Mouse (Mus musculus) adrenal gland, postnatal 10 days (tissue): ENCODE data around the gene Dab2. TPM values are rescaled to one million over a fixed set of nuclear protein-coding genes. Genes with fewer than 3 reads are reported as not detected.

Experiments used
- DNase-seq: peaks from one replicate; pipeline ENCODE4 v3.0.0; 2021; ENCODE audit warnings: mixed read lengths
- total RNA-seq, 2 experiments: library from RNA; stranded (reverse); gene quantifications; 2 replicates each; pipeline ENCODE4 v1.2.3; 2021

Gene Dab2
- total RNA-seq, 2 experiments from 2014 or later = 305 to 358 TPM

DNA sequence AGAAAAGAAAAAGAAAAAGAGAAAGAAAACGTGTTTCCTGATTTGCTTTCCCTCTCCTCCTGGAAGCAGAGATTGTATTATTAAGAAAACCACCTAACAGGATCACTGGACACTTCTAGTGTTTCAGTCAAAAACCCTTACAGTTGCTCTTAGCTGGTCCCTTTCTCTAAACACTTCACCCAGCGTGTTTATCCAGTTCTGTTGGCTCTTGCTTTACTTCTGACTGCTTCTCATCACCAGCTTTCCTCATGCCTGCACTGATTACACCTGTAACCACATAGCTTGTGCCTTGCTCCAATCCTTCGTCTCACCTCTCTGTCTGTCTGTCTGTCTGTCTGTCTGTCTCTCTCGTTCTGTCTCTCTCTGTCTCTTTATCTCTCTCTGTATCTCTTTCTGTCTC is 25.9 kb downstream of the Dab2 start:
- no peak for DNase-seq

DNA sequence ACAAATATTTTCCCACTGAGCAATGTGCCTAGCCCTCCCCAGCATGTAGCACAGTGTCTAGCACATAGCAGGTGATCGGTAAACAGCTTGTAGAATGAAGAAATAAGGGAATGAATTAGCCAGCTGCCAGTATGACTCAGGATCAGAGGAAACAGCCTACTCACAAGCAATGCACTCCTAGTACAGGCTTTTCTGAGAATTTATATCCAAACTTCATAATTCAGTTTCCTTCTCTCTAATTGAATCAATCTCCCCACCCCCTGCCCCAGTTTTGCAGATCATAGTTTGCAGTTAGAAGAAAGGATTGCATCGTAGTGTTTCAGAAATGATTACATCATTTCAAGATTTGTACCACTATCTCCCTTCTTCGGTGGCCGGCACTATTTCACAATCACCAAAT is 26.4 kb downstream of the Dab2 start:
- DNase-seq = no peak

DNA sequence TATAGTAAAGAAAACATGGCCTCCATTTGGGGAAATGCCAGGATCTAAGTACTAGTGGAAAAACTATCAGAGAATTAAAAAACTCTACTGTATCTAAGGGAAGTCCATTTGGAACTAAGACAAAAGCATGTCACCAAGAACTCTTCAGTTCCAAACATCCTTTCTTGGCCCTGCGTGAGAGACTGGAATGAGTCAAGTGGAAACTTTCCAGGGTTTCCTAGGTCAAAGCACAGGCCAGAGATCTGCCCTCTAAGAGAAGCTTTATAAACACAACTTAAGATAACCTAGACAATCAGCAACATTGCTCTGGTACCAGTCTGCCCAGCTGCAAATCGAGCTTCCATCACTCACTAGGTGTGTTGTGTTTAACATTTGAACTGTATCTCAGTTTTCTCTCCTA is 31.8 kb downstream of the Dab2 start:
- no peak for DNase-seq

DNA sequence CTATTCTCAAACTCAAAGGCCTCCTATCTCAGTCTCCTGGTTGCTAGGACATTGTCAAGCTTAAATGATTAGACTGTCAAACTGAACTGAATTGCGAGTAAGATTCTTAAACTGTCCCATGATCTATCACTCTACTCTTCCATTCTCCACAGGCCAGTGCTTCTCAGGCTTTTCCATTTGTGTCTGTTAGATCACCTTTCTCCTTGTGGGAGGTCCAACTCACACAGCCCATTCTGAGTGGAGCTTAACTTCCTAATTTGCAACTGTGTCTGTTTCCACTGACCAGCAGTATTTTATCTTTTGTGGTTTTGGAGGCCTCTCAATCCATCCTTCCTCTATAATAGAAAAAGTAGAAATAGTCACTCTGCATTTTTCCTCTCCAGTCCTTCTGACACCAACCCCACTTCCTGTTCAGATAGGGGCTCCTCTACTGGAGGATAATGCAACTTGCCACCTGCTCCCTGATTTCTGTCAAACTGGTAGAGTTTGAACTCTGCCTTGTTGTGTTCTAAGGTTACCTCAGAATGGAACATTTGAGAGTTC is 35.1 kb downstream of the Dab2 start:
- DNase-seq = no peak

DNA sequence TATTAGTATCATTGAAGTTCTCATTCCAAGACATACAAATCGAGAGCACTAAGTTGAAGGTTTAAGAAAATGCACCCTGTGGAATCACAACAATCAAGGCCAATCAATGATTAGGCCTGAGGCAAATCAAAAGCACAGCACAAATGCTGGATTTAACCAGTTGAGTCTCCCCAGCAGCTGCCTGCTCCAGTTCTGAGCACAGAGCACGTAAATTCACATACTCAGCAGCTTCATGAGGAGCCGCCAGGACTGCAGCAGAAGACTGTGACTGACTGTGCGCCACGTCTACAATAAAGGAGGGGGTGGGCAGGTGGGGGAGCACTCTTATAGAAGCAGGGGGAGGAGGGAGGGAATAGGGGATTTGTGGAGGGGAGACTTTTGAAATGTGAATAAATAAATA is 40.2 kb downstream of the Dab2 start:
- DNase-seq = no peak

DNA sequence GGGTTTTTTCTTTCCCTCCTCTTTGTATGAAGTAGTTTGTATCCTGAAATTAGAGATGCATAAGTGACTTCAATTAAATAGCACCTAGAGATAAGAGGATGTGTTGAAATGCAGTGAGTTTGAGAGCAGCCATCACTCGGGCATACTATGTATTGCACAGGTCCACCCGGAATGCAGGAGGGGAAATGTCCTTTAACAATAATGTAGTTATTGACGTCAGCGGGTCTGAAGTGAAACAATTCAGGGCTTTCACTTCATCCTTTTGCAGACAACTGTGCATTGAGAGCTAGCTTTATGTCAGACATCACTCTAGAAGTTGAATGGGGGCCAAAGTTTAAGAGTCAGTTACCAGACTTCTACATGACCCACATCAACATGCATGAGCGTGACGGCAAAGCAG is 40.8 kb downstream of the Dab2 start:
- DNase-seq = no peak

DNA sequence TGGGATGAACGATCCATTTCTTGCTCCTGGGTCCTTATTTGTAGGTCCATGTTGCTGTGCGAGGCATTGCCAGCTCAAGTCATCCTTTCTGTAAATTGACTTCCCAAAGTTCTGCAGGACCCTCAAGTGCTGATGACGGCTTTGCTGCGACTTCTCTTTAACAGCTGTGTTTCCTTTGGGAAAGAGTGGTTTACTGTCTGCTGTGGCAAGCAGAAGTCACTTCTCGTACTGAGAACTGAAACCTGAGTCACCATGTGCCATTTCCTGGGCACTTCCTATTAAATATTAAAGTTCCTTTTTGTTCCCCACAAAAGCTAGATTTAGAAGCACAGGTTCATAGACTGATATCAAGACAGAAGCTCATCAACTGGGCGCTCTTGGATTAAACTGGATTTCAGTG is 41.8 kb downstream of the Dab2 start:
- no peak for DNase-seq

DNA sequence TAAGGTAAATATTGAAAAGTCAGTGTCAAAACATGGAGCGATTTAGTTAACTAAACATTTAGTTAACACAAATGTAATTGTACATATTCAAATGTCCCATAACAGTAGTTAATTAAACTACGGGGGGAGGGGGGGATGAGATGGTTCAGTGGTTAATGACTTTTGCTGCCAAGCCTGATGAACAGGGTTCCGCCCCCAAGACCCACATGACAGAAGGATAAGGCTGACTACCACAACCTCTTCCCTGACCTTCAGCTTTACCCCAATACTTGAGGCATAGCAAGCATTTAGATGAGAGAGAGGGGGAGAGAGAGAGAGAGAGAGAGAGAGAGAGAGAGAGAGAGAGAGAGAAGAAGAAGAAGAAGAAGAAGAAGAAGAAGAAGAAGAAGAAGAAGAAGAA is 54.3 kb downstream of the Dab2 start:
- no peak for DNase-seq

DNA sequence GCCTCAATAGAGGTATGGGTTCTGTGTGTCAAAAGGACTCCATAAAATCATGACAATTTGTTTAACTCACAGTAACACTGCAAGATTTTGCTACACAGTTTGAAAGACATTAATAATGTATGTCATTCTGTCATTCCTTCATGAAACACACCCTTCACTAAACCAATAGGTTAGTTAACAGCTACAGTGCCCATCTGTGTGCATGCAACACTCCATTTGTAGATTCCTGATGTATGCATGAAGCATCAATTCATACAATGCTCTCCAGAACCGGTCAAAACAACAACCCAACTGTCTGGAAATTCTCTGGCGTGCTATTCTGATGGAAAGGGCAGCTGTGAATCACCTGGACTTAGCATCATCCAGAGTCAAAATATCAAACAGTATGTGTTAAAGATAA is 60.3 kb downstream of the Dab2 start:
- DNase-seq = no peak

DNA sequence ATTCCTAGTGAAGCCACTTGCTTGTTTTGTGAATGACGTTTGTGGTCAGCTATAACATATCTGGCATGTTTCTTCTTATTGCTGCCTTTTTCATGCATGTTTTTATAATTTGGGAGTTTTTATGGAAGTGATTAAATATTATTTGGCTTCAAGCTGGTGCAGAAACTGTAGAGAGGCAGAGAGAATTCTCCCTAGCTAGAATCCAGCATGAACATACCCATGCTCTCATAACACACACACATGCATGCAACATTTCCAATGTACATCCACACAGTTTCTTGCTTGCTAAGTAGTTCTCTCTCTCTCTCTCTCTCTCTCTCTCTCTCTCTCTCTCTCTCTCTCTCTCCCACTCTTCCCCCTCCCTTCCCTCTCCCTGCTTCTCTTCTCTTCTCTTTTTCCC is 70.4 kb downstream of the Dab2 start:
- no peak for DNase-seq

DNA sequence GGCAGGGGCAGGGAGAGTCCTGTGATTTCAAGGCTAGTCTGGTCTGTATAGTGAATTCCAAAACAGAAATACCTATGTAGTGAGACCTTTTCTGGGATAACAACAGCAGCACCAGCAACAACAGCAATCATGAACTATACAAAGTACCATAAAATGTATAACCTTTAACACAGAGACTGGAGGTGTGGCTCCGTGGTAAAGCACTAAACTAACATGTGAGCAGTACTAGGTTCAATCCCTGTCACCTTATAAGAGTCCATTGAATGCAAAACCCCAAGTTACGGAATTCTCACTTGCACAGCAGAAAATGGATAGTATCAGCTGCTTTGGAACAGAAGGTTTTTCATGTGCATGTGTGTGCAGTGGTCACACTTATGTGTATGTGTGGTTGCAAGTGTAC is 71.9 kb downstream of the Dab2 start:
- no peak for DNase-seq

DNA sequence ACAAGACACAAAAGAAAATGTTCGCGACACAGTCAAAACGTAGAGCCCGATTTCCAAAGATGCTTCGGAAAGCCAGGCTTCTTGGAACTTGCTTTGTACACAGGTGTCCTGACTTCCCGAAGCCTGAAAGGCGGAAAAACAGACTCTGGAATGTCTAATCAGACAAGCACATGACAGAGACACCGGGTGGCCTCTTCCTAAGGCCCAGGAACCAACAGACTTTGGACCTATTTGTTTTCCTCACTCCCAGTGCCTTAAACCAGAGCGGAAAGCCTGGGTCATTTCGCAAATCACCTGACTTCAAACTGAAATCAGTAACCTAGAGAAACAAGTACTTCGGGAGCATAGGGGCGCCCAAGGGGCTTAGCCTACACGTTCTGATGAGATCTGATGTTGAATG is 75.4 kb downstream of the Dab2 start:
- DNase-seq = no peak

DNA sequence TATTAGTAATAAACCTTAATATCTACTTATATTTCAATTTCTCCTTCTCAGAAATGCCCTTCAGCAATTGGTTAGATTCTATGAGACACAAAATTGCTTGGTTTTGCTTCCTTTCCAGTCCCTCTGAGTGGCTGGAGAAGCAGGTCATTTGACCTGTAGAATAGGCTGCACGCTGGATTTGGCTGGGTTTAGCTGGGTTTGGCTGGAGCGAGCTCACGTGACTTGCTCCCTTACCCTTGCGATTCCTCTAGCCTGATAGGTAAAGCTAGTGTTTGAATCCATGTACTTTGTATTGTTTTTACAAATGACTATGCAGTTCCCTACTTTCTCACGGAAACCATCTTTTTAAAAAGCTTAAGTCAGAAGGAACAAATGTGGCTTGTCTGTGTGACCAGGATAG is 76.4 kb downstream of the Dab2 start:
- DNase-seq = no peak

DNA sequence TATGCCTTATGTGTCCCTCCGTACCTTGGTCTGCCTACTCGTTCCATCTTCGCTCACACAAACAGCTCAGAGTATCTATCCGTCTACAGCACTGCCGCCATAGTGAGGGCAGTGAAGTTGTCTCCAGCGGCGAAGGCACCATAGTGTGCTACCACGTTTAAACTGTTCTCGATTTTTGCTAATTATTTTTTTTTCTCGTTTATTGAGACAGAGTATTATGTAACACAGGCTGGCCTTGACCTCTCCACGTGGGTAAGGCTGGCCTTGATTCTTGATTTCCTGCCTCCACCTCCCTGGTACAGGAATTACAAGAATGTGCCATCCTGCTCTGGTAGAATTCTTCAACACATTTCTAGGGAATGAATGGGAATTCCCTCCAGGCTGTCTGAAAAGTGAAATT is 77.2 kb downstream of the Dab2 start:
- no peak for DNase-seq

DNA sequence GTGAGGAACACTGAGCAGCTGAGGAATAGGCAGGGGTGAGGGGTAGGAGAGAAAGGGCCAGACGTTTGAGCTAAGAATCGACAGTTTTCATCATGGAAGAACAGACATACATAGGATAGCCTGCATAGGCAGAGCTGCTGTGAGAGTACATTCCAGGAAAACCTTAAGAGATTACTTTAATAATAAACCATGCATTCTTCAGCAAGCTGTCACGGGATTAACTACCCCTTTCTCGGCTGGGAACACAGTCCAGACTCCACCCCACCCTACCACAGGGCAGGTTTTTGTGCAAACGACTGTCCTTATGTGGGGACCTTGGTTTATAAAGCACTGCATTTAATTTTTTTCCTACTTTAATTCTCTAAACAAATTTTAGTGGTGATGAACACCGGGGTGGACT is 84.4 kb downstream of the Dab2 start:
- DNase-seq = no peak

DNA sequence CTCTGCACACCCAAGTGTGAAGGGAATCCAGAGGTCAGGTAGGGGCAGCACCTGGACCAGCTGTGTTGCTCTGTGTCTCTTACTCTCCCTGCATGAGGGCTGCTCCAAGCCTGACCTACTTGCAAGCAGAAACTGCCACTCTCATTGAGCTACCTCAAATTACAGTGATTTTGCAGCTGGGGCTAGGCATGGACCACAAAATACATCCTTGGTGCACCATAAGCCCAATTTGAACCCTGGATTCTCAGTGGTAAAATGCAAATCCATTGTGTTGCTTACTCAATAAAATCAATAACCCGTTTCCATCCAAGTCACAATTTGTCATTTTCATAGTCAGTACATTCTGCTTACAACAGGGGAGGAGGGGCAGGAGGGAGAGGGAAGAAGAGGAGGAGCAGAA is 85.7 kb downstream of the Dab2 start:
- no peak for DNase-seq

DNA sequence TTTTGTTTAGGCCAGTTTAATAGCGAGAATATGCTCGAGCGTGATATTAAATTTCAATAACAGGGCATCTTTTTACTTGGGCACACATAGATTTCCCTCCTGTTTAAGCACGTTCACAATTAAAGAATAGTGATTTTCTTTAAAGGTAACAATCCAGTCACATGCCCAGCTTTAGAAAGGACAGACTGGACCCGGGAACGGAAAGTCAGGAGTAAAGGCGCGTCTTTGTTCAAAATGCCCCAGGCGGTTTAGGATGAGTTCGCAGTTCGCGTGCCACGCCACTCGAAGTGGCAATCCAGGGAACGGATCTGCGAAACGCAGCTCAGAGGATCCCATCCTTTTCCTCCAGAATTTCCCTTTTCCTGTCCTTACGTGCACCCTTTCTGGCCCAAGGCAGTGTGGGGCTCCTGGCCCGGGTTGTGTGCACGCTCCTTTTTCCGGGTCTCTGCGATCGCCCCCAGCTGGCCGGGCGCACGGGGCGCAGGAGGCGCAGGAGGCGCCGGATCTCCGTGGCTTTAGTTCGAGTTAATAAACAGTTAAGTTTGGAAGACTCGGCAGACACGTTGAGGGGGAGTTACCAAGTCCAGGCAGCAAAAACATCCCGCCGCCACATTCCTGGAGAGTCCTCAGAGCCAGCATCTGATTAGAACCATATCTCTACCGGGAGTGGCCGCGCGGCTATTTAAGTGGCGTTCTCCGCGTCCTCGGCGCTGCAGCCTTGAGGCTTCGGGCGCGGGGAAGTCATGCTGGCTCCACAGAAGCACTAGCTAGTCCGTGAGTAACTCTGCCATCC is 86.8 kb downstream of the Dab2 start:
- peak; percentile 88 for DNase-seq

DNA sequence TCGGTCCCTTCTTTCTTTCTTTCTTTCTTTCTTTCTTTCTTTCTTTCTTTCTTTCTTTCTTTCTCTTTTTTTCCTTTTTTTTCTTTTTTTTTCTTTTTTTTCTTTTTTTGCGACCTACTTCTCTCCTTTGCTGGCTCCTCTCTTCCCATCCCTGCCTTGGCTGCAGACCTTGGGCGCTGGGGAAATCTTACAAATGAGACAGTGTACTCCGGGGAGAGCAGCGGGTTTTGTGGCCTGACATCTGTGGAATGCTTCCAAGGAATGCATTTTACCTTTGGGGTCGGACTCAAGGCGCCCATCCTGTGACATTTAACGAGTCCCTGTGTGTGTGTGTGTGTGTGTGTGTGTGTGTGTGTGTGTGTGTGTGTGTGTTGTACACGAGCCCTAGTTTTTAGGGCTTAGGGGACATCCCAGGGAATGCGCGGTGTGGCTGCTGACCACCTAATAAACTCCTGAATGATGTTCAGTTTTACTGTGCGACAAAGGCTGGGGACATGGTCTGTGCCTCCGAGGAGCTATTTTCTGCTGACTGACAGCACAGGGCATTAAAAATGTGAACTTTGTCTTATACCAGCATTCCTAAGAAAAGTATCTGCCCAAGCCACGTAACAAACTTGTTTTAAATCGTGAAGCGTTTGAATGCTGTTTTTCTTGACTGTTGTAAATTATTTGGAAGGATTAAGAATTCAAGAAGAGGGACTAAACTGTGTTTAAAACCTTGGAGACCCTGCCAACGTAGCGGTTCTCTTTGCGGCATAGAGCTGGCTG is 87.6 kb downstream of the Dab2 start:
- peak; percentile 34 for DNase-seq

DNA sequence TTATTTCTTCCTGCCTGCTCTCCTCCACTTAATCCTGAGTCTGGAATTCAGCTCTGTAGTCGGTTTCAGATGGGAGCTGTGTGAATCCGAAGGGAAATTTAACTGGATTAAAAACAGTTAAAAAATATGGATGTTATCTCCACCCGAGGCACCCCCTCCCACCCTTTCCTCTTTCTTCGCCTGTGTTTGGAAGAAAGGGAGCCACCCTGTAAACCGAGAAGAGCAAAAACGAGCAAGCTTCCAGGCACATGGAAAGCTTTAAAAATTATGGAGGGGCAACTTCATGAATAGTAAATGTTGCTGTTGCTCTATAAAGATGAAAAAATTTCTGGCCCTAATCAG is 88.1 kb downstream of the Dab2 start:
- no peak for DNase-seq

DNA sequence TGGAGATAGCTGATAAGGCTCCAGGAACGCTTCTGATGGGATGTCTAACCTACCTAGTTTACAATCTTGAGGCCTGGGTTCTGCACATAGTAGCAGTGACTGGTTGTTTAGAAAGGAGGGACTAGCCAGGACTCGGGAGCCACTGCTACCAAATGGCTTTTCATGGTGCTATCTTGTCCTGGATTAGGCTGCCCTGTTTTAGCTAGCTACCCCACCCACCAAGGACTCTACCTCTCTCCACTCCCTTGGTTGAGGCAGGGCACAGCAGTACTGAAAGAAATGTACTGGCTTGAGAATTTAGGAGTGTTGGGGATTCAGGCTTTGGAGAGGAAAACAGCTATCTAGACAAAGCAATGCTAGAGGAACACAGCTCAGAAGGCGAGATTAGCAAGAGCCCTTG is 88.6 kb downstream of the Dab2 start:
- DNase-seq = peak; percentile 26

DNA sequence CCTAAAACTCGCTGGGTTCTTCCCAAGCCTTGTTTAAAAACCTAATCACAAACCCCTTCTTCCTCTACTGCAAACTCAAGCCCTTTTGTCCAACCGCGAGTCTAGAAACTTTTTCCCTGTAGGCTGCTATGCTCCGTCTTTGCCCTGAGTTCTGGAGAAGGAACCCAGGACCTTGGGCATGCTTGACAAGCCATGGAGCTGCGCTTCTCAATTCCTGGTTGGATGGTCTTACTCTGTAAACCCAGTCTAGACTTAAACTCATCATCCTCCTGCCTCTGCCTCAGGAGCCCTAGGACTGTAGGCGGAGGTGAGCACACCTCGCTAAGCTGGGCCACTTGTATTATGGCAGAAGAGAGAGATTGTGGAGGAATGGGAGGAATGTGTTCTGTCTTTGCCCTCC is 89.0 kb downstream of the Dab2 start:
- peak; percentile 15 for DNase-seq

DNA sequence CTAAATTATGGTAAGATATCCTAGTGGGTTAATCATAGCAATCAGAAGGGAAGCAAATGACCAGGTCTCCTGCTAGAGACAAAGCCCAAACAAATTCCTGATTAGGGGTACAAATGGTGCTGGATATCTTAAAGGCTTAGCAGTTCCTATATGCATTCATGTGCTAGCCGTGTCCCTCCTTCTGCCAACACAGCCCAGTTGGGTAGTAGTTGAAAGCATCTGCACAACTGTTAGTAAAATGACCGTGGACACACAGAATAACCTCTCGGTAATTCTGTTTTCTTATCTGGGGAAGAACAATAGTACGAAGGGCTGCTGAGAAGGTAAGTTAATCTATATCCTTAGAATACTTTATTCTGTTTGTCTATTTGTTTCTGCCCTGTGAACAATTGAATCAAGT is 90.5 kb downstream of the Dab2 start:
- DNase-seq = no peak

DNA sequence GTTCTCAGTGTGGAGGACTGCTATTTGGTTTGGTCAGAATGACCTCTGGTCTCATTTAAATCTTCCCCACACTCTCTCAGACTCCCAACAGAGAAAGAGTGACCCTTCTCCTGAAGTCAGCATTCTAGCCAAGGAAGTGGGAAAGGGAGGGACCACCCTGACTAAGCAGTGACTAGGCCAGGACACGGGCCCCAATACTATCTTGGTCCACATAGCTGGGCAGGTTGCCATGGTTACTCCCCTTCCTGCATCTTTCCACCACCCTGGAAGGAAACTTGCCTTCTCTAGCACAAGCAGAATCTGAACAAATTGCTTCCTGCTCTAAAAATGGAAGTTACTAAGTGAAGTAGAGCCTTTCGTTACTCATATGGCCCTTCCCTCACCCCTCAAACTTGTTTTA is 91.1 kb downstream of the Dab2 start:
- DNase-seq = peak; percentile 72

DNA sequence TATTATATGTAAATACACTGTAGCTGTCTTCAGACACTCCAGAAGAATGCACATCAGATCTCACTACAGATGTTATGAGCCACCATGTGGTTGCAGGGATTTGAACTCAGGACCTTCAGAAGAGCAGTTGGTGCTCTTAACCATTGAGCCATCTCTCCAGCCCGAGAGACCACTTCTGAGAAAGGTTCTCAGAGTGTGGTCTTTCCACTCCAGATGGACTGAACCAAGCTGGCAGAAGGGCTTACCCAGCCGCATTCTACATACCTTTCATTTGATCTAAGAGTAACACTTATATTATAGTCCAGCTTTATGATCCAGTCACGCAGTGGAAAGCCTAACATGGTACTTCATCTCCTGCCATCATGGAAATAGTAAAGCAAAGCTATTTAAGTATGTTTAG is 92.3 kb downstream of the Dab2 start:
- DNase-seq = no peak
